Comparison of ENCODE assay signal across 8 mouse cellular contexts in the genomic region with DNA sequence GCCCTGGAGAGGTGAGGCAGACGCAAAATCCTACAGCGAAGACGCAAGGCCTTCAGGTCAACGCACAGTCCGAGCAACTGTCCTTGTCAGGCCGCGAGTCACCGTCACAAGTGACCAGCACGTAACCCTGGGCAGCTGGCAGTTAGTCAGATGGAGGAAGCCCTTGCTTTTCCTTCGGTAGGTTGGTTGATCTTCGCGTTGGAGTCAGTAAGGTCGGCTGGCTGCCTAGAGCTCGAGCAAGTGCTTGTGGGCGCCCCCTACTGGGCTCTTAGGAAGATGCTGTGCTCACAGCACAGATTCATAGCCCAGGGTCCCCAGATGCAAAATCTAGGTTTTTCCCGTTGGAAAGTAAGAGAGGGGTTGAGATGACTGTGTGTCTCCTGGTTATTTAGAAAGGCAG. TPM values are rescaled to one million over a fixed set of nuclear protein-coding genes. Genes with fewer than 3 reads are reported as not detected.
DNase-seq lines count a peak whose midpoint lies in the region; ATAC-seq and TF ChIP-seq lines count a peak whose summit lies in the region.

No protein-coding gene starts in this region.

- no peaks in the 10 kb centered on the region for H3K36me3 ChIP-seq in limb, embryonic 12.5 days
- no peaks in the 10 kb centered on the region for H3K36me3 ChIP-seq in midbrain, embryonic 15.5 days (replicated peaks)
- no peaks in the 10 kb centered on the region for H3K36me3 ChIP-seq in spleen, adult 2 months (ENCODE audit: control insufficient read depth, insufficient read depth, low read length)

- ATAC-seq in granulocyte monocyte progenitor cell, adult 5-6 weeks (replicated peaks; ENCODE audit: poor library complexity, severe bottlenecking), result peak; percentile 87
- ATAC-seq in limb, embryonic 12.5 days (ENCODE audit: insufficient number of reproducible peaks, insufficient read depth, low FRiP score, low TSS enrichment, low read depth), result no peak
- ATAC-seq in midbrain, embryonic 15.5 days (replicated peaks), result no peak

- peak; percentile 32 for DNase-seq in 3T3-L1 (ENCODE audit: low read depth, low spot score)
- DNase-seq in adrenal gland, adult (ENCODE audit: inconsistent age in 2 of 2, low spot score in 1 of 2), result peak; percentile 77 to 93
- DNase-seq in embryo, embryonic 10.5 days (ENCODE audit: low spot score), result peak; percentile 90
- peak; percentile 57 for DNase-seq in kidney, adult 11 months
- DNase-seq in spleen, adult 2 months (ENCODE audit: low read depth in 1 of 2, low spot score in 2 of 2), result peak; percentile 18 to 49

- peak overlapping the region; percentile 37; the same call in 1 of the 2 replicates for H3K4me2 ChIP-seq in limb, embryonic 12.5 days
- peak overlapping the region; percentile 39 for H3K4me2 ChIP-seq in midbrain, embryonic 15.5 days

- no peak overlapping the region for H3K9ac ChIP-seq in limb, embryonic 12.5 days (replicated peaks)
- H3K9ac ChIP-seq in midbrain, embryonic 15.5 days, result no peak overlapping the region

- TF ChIP-seq CTCF in spleen, adult 2 months (IDR thresholded peaks at IDR 0.05; ENCODE audit: extremely low read depth, insufficient read depth, insufficient read length, insufficient replicate concordance), result peak; percentile 63; the same call in 1 of the 2 replicates

- H3K4me1 ChIP-seq in limb, embryonic 12.5 days (replicated peaks), result no peaks in the 10 kb centered on the region
- peaks cover 6% of the 10 kb centered on the region for H3K4me1 ChIP-seq in midbrain, embryonic 15.5 days
- H3K4me1 ChIP-seq in spleen, adult 2 months (ENCODE audit: control insufficient read depth, insufficient read depth, insufficient read length), result no peaks in the 10 kb centered on the region

- H3K9me3 ChIP-seq in limb, embryonic 12.5 days, result no peaks in the 10 kb centered on the region
- no peaks in the 10 kb centered on the region for H3K9me3 ChIP-seq in midbrain, embryonic 15.5 days

- no peak overlapping the region for H3K27ac ChIP-seq in limb, embryonic 12.5 days
- H3K27ac ChIP-seq in midbrain, embryonic 15.5 days, result no peak overlapping the region
- H3K27ac ChIP-seq in spleen, adult 2 months (ENCODE audit: insufficient read depth, low read length), result no peak overlapping the region

- peaks cover 44% of the 10 kb centered on the region for H3K27me3 ChIP-seq in limb, embryonic 12.5 days
- H3K27me3 ChIP-seq in midbrain, embryonic 15.5 days (replicated peaks), result peaks cover 2% of the 10 kb centered on the region; the same call in 1 of the 2 replicates
- H3K27me3 ChIP-seq in spleen, adult 2 months (ENCODE audit: control insufficient read depth, insufficient read depth, low read length), result 0 out of 2 replicates have a peak, but pooled peaks cover 1% of the 10 kb centered on the region

- no peak for TF ChIP-seq POLR2A in spleen, adult 2 months (IDR thresholded peaks at IDR 0.05; ENCODE audit: low read depth, low read length)

- H3K4me3 ChIP-seq in limb, embryonic 12.5 days (replicated peaks), result no peak overlapping the region
- H3K4me3 ChIP-seq in midbrain, embryonic 15.5 days, result no peak overlapping the region
- no peak overlapping the region for H3K4me3 ChIP-seq in spleen, adult 2 months (ENCODE audit: extremely low read depth, insufficient read depth, insufficient read length)

- 14% methylated on average over 16 of the region's 16 CpGs for WGBS in limb, embryonic 12.5 days
- WGBS in midbrain, embryonic 15.5 days, result 14% methylated on average over 16 of the region's 16 CpGs
- WGBS in spleen, adult 2 months, result 22% methylated on average over 16 of the region's 16 CpGs

RNA-seq across cellular contexts. Expression of a gene that starts 17.2 kb away (rescaled TPM):
- not detected in 2 replicates for total RNA-seq in granulocyte monocyte progenitor cell, adult 5-6 weeks (2014; fragmentation: Nextera tagmentation)
- not detected in 2 replicates for total RNA-seq in granulocyte monocyte progenitor cell, adult 5-6 weeks (2017)
- 0.05 TPM in 1 of 2 replicates, not detected in the other for polyA plus RNA-seq in limb, embryonic 12.5 days (2016; fragmentation: Nextera tagmentation; extraction: Ambion mirVana)
- 29.2 and 30.8 TPM in 2 replicates for polyA plus RNA-seq in midbrain, embryonic 15.5 days (2015; fragmentation: Nextera tagmentation; extraction: Ambion mirVana)
- polyA plus RNA-seq in spleen, adult 2 months (2012; rRNA removed), result 0.02 TPM in 1 of 2 replicates, not detected in the other

RNA-seq across cellular contexts. Expression of a gene that starts 24.1 kb away (rescaled TPM):
- total RNA-seq in granulocyte monocyte progenitor cell, adult 5-6 weeks (2014; fragmentation: Nextera tagmentation), result not detected in 2 replicates
- not detected in 2 replicates for total RNA-seq in granulocyte monocyte progenitor cell, adult 5-6 weeks (2017)
- polyA plus RNA-seq in limb, embryonic 12.5 days (2016; fragmentation: Nextera tagmentation; extraction: Ambion mirVana), result 4.4 and 4.8 TPM in 2 replicates
- 0.17 and 0.37 TPM in 2 replicates for polyA plus RNA-seq in midbrain, embryonic 15.5 days (2015; fragmentation: Nextera tagmentation; extraction: Ambion mirVana)
- 1.2 and 1.5 TPM in 2 replicates for polyA plus RNA-seq in spleen, adult 2 months (2012; rRNA removed)

RNA-seq across cellular contexts. Expression of a gene that starts 53.8 kb away (rescaled TPM):
- 7.8 and 18.3 TPM in 2 replicates for total RNA-seq in granulocyte monocyte progenitor cell, adult 5-6 weeks (2014; fragmentation: Nextera tagmentation)
- total RNA-seq in granulocyte monocyte progenitor cell, adult 5-6 weeks (2017), result 5.4 and 5.7 TPM in 2 replicates
- 29.2 and 34.2 TPM in 2 replicates for polyA plus RNA-seq in limb, embryonic 12.5 days (2016; fragmentation: Nextera tagmentation; extraction: Ambion mirVana)
- polyA plus RNA-seq in midbrain, embryonic 15.5 days (2015; fragmentation: Nextera tagmentation; extraction: Ambion mirVana), result 32.7 and 37.6 TPM in 2 replicates
- polyA plus RNA-seq in spleen, adult 2 months (2012; rRNA removed), result 18.0 and 19.4 TPM in 2 replicates

RNA-seq across cellular contexts. Expression of a gene that starts 53.9 kb away (rescaled TPM):
- total RNA-seq in granulocyte monocyte progenitor cell, adult 5-6 weeks (2014; fragmentation: Nextera tagmentation), result 44.3 and 46.4 TPM in 2 replicates
- total RNA-seq in granulocyte monocyte progenitor cell, adult 5-6 weeks (2017), result 53.3 and 56.4 TPM in 2 replicates
- polyA plus RNA-seq in limb, embryonic 12.5 days (2016; fragmentation: Nextera tagmentation; extraction: Ambion mirVana), result 51.4 and 52.0 TPM in 2 replicates
- polyA plus RNA-seq in midbrain, embryonic 15.5 days (2015; fragmentation: Nextera tagmentation; extraction: Ambion mirVana), result 69.4 and 70.2 TPM in 2 replicates
- polyA plus RNA-seq in spleen, adult 2 months (2012; rRNA removed), result 18.5 and 21.1 TPM in 2 replicates

Comparison
In these comparisons a context has a peak if more than half of its experiments do, and no peak if none do; other contexts are left out.
1. DNase-seq: peak in every context shown above with its lines; median percentile 90 in embryo, embryonic 10.5 days; 85 in adrenal gland, adult; 57 in kidney, adult 11 months; 34 in spleen, adult 2 months; 32 in 3T3-L1.
2. RNA of a gene that starts 17.2 kb away (polyA plus RNA-seq): 29.2 to 30.8 TPM in midbrain, embryonic 15.5 days; 0.05 TPM in limb, embryonic 12.5 days and 0.02 TPM in spleen, adult 2 months; every median in the first group is over 10 times any median in the second.